Mouse (Mus musculus) kidney, embryonic 15.5 days (tissue): ENCODE results near the gene Bbc3. TPM values are rescaled to one million over a fixed set of nuclear protein-coding genes. Genes with fewer than 3 reads are reported as not detected.

Source experiments
- ATAC-seq: fragments of 200-750 bp; cut with Nextera tagmentation; replicated peaks from 2 replicates; pipeline ENCODE4 v1.8.0; 2017; ENCODE audit warnings: moderate TSS enrichment; ENCODE audit not compliant: low FRiP score
- H3K27ac ChIP-seq: fragments of 300-500 bp; sonication (generic); 2 replicates; pipeline ENCODE4 v1.5.1; 2015; ENCODE audit warnings: mild to moderate bottlenecking, inconsistent platforms
- H3K27me3 ChIP-seq: fragments of 300-500 bp; sonication (generic); 2 replicates; pipeline ENCODE4 v1.6.1; 2015; ENCODE audit warnings: inconsistent platforms
- H3K36me3 ChIP-seq: fragments of 300-500 bp; sonication (generic); 2 replicates; pipeline ENCODE4 v1.6.1; 2015; ENCODE audit warnings: inconsistent platforms
- H3K4me1 ChIP-seq: fragments of 300-500 bp; sonication (generic); 2 replicates; pipeline ENCODE4 v1.6.1; 2015; ENCODE audit warnings: inconsistent platforms
- H3K4me2 ChIP-seq: fragments of 300-500 bp; sonication (generic); 2 replicates; pipeline ENCODE4 v1.6.1; 2015; ENCODE audit warnings: moderate library complexity, mild to moderate bottlenecking, inconsistent platforms
- H3K4me3 ChIP-seq: fragments of 300-500 bp; sonication (generic); replicated peaks from 2 replicates; pipeline ENCODE4 v1.5.1; 2015; ENCODE audit warnings: mild to moderate bottlenecking, inconsistent platforms
- H3K9ac ChIP-seq: fragments of 300-500 bp; sonication (generic); 2 replicates; pipeline ENCODE4 v1.6.1; 2015; ENCODE audit warnings: mild to moderate bottlenecking, inconsistent platforms
- H3K9me3 ChIP-seq: fragments of 300-500 bp; sonication (generic); replicated peaks from 2 replicates; pipeline ENCODE4 v1.6.1; 2016; ENCODE audit warnings: inconsistent platforms
- WGBS: fragments of 180-500 bp; shearing (Covaris S2); methylation state at CpG from one replicate; pipeline ENCODE4 v1.1.7; 2015; ENCODE audit warnings: mixed read lengths; 5-methylcytosine and 5-hydroxymethylcytosine counted together
- polyA plus RNA-seq: library from polyadenylated mRNA; unstranded; fragments of >200 nt; fragmentation: Nextera tagmentation; extraction: Ambion mirVana; gene quantifications from 2 replicates; pipeline ENCODE4 v1.2.1, GENCODE M21; 2015

Bbc3 gene
- polyA plus RNA-seq, 1 experiment from 2014 or later = 12.4 TPM

GRCm38 (mm10) chr7:16274922-16275890 lies 33.0 kb upstream of the Bbc3 start:
- Histone ChIP-seq H3K9me3 (no peaks in the 10 kb centered on the region), H3K4me2 (no peak overlapping the region)
- 86% methylated on average over 10 of the region's 10 CpGs for WGBS

GRCm38 (mm10) chr7:16280721-16281120 lies 27.5 kb upstream of the Bbc3 start:
- H3K4me1 ChIP-seq = peaks cover 16% of the 10 kb centered on the region
- H3K27me3 ChIP-seq = no peaks in the 10 kb centered on the region
- ATAC-seq = no peak
- H3K27ac ChIP-seq = no peak overlapping the region
- no peak overlapping the region for H3K4me2 ChIP-seq
- no peak overlapping the region for H3K9ac ChIP-seq
- H3K36me3 ChIP-seq = peaks cover 87% of the 10 kb centered on the region
- no peaks in the 10 kb centered on the region for H3K9me3 ChIP-seq
- 92% methylated on average over 11 of the region's 11 CpGs for WGBS
- no peak overlapping the region for H3K4me3 ChIP-seq

More at GRCm38 (mm10) chr7:16274922-16275890, 33.0 kb upstream of the Bbc3 start:
- no peak overlapping the region for H3K27ac ChIP-seq
- no peak overlapping the region for H3K9ac ChIP-seq
- peaks cover 38% of the 10 kb centered on the region for H3K4me1 ChIP-seq
- H3K4me3 ChIP-seq = no peak overlapping the region
- peaks cover 52% of the 10 kb centered on the region for H3K36me3 ChIP-seq
- no peak for ATAC-seq
- no peaks in the 10 kb centered on the region for H3K27me3 ChIP-seq

DNA sequence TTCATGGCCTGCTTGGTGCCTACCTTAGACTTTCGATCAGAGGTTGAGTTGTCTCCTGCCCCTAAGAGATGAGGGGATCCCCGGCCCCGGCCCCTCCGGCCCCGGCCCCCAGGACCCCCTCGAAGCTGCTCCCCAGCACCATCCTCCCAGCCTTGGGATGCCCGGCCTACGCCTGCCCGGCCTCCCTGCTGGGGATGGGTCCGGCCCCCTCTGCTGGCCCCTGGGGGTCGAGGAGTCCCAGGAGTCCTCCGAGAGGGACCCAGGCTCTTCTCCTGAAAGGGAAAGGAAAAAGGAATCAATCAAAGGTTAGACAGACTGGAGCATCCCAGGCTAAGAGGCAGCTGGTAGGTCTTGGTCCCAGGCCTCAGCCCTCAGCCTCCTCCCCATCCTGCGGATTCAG lies 25.9 kb upstream of the Bbc3 start:
- Histone ChIP-seq H3K4me2 (no peak overlapping the region), H3K9ac (no peak overlapping the region), H3K4me1 (peaks cover 17% of the 10 kb centered on the region), H3K27me3 (no peaks in the 10 kb centered on the region), H3K36me3 (peaks cover 71% of the 10 kb centered on the region), H3K27ac (no peak overlapping the region), H3K9me3 (no peaks in the 10 kb centered on the region), H3K4me3 (no peak overlapping the region)
- WGBS = 92% methylated on average over 13 of the region's 13 CpGs
- ATAC-seq = no peak

GRCm38 (mm10) chr7:16284001-16284400 lies 24.2 kb upstream of the Bbc3 start:
- peaks cover 17% of the 10 kb centered on the region for H3K4me1 ChIP-seq
- no peaks in the 10 kb centered on the region for H3K9me3 ChIP-seq
- peaks cover 54% of the 10 kb centered on the region for H3K36me3 ChIP-seq
- peak overlapping the region; percentile 2; the same call in 1 of the 2 replicates for H3K9ac ChIP-seq
- ATAC-seq = no peak
- H3K4me2 ChIP-seq = no peak overlapping the region
- H3K4me3 ChIP-seq = no peak overlapping the region
- H3K27me3 ChIP-seq = no peaks in the 10 kb centered on the region
- 84% methylated on average over 8 of the region's 8 CpGs for WGBS
- H3K27ac ChIP-seq = no peak overlapping the region

DNA sequence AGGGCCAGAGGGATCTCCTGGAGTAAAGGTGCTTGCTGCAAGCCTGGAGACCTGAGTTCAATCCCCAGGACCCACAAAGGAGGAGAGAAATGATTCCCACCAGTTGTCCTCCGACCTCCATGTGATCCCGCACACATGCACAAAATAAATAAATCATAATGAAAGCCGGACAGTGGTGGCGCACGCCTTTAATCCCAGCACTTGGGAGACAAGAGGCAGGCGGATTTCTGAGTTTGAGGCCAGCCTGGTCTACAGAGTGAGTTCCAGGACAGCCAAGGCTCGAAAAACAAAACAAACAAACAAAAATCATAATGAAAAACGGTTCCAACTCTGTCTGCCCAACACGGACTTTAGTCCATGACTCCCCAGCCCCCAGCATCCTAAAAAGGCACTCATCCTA lies 23.3 kb upstream of the Bbc3 start:
- no peaks in the 10 kb centered on the region for H3K27me3 ChIP-seq
- no peak for ATAC-seq
- peaks cover 17% of the 10 kb centered on the region for H3K4me1 ChIP-seq
- H3K4me3 ChIP-seq = peak overlapping the region; percentile 79
- peak overlapping the region; percentile 71 for H3K4me2 ChIP-seq
- no peak overlapping the region for H3K9ac ChIP-seq
- peak overlapping the region; percentile 99 for H3K27ac ChIP-seq
- no peaks in the 10 kb centered on the region for H3K9me3 ChIP-seq
- 65% methylated on average over 9 of the region's 9 CpGs for WGBS
- peaks cover 47% of the 10 kb centered on the region for H3K36me3 ChIP-seq

GRCm38 (mm10) chr7:16285450-16286025 lies 22.7 kb upstream of the Bbc3 start:
- Histone ChIP-seq H3K9ac (no peak overlapping the region), H3K4me3 (peak overlapping the region; percentile 79), H3K9me3 (no peaks in the 10 kb centered on the region), H3K27me3 (no peaks in the 10 kb centered on the region), H3K27ac (peak overlapping the region; percentile 99), H3K4me1 (peaks cover 17% of the 10 kb centered on the region), H3K36me3 (peaks cover 41% of the 10 kb centered on the region), H3K4me2 (peak overlapping the region; percentile 71)
- 1% methylated on average over 14 of the region's 14 CpGs for WGBS
- peak; percentile 74 for ATAC-seq

DNA sequence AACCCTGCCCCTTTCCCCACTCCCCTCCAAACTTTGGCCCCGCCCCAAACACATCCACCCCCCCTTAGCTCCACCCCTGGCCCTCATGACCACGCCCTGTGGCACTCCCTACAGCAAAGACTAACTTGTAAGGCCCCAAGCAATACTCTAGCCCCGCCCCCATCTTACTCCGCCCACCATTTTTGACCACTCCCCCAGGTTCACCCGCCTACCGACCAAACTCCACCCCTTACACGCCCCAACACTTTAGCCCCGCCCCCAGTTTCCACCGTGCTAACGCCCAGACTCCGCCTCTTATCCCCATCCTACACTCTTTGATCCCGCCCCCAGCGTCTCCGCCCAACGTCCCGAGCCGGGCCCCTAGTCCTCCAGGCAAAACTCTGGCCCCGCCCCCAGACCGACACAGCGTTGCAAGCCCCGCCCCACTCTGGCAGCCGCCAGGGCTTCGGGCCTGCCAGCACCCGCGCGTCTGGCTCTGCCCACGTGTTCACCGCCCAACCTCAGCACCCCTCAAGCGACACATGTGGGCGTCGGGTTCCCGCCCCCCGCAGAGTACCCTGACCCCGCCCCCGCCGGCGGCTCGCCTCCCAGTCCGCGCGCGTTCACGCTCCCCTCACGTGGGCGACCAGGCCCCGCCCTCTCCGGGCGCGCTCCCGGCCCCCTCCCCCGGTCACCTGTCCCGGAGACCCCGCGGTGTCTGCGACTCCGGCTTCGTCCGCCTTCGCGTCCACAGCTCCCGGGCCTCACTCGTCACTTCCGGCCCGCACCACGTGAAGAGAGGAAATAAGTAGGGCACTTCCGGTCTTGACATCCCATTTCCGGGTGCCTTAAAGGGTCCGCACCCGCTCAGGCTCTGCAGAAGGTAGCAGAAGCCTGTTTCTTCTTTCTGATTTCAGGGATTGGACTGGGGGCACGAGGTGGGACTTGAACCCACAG lies 21.9 kb upstream of the Bbc3 start, which contains the start of gene Ccdc9:
Ccdc9 (minus strand) TSS at position 770 of the 936 bp plus-strand sequence.
- peak; percentile 90 for ATAC-seq
- peak within 1 kb of the TSS; percentile 71 for H3K4me2 ChIP-seq
- no peaks in the 10 kb centered on the region for H3K9me3 ChIP-seq
- H3K27ac ChIP-seq = peak within 1 kb of the TSS; percentile 99
- H3K4me3 ChIP-seq = peak within 1 kb of the TSS; percentile 79
- H3K36me3 ChIP-seq = peaks cover 33% of the 10 kb centered on the region
- H3K9ac ChIP-seq = peak within 1 kb of the TSS; percentile 81
- H3K27me3 ChIP-seq = no peaks in the 10 kb centered on the region
- peaks cover 17% of the 10 kb centered on the region for H3K4me1 ChIP-seq
- WGBS = 1% methylated on average over 67 of the region's 70 CpGs

DNA sequence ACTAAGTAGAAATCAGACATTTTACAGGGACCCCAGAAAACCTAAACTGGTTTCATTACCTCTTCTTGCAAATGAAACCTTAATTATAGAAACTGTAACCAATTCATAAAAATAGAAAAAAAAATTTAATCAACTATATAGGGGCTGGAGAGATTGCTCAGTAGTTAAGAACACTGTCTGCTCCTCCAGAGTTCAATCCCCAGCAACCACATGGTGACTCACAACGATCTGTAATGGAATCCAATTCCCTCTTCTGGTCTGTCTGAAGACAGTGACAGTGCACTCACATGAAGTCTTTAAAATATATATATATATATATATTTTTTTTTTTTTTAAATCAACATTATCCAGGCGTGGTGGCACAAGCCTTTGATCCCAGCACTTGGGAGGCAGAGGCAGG lies 21.2 kb upstream of the Bbc3 start:
- Histone ChIP-seq H3K9ac (peak overlapping the region; percentile 81), H3K4me2 (peak overlapping the region; percentile 71), H3K4me1 (peaks cover 17% of the 10 kb centered on the region), H3K36me3 (peaks cover 26% of the 10 kb centered on the region), H3K27ac (peak overlapping the region; percentile 99), H3K27me3 (no peaks in the 10 kb centered on the region), H3K9me3 (no peaks in the 10 kb centered on the region), H3K4me3 (peak overlapping the region; percentile 79)
- no peak for ATAC-seq
- 73% methylated on average over 2 of the region's 2 CpGs for WGBS

DNA sequence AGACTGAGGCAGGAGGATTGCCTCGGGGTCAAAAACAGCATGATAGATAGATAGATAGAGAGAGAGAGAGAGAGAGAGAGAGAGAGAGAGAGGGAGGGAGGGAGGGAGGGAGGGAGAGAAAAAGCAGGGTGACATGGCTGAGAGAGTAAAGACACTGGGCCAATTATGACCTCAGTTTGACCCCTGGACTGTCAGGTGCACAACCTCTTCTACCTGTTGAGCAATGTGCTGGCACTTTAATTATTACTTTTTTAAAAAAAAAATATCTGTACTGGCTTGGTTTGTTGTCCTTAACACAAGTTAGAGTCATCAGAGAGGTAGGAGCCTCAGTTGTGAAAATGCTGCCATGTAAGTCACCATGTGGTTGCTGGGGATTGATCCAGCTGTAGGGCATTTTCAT lies 20.4 kb upstream of the Bbc3 start:
- Histone ChIP-seq H3K27ac (no peak overlapping the region), H3K4me2 (no peak overlapping the region), H3K4me1 (peaks cover 17% of the 10 kb centered on the region), H3K9ac (no peak overlapping the region), H3K27me3 (no peaks in the 10 kb centered on the region), H3K4me3 (no peak overlapping the region), H3K36me3 (peaks cover 18% of the 10 kb centered on the region), H3K9me3 (no peaks in the 10 kb centered on the region)
- WGBS = 84% methylated on average over 1 of the region's 1 CpGs
- no peak for ATAC-seq

DNA sequence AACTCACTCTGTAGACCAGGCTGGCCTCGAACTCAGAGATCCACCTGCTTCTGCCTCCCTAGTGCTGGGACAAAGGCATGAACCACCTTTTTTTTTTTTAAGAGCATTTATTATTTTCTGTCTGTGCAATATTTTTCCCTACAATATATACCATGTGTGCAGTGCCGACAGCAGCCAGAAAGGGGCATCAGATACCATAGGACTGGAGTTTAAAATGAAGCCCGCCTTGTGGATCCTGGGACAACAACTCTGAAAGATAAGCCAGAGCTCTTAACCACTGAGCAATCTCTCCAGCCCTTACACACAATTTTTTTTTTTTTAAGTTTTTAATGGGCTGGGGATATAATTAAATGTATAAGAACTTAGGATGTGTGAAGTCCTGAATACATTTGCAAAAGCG lies 13.8 kb upstream of the Bbc3 start:
- H3K9ac ChIP-seq = peak overlapping the region; percentile 47; the same call in 1 of the 2 replicates
- 22% methylated on average over 4 of the region's 4 CpGs for WGBS

GRCm38 (mm10) chr7:16294837-16295236 lies 13.4 kb upstream of the Bbc3 start:
- under 1% methylated on average over 23 of the region's 23 CpGs for WGBS
- Histone ChIP-seq H3K9ac (peak overlapping the region; percentile 47), H3K27ac (peak overlapping the region; percentile 94), H3K9me3 (no peaks in the 10 kb centered on the region), H3K36me3 (no peaks in the 10 kb centered on the region), H3K4me2 (peak overlapping the region; percentile 98), H3K4me1 (peaks cover 43% of the 10 kb centered on the region), H3K4me3 (peak overlapping the region; percentile 54), H3K27me3 (no peaks in the 10 kb centered on the region)
- ATAC-seq = peak; percentile 75

More for the DNA sequence above, 13.8 kb upstream of the Bbc3 start:
- Histone ChIP-seq H3K4me3 (peak overlapping the region; percentile 54), H3K4me2 (peak overlapping the region; percentile 98), H3K4me1 (peaks cover 38% of the 10 kb centered on the region), H3K27me3 (no peaks in the 10 kb centered on the region), H3K9me3 (no peaks in the 10 kb centered on the region), H3K27ac (peak overlapping the region; percentile 94), H3K36me3 (no peaks in the 10 kb centered on the region)
- 0 out of 2 replicates have a peak, but pooled peaks have one; percentile 42 for ATAC-seq
